Mouse (Mus musculus): ENCODE results near the gene Dach1. TPM values are rescaled to one million over a fixed set of nuclear protein-coding genes. Genes with fewer than 3 reads are reported as not detected.

Dach1 gene
- total RNA-seq, 1 experiment from 2014 or later: 0.86 TPM

DNA sequence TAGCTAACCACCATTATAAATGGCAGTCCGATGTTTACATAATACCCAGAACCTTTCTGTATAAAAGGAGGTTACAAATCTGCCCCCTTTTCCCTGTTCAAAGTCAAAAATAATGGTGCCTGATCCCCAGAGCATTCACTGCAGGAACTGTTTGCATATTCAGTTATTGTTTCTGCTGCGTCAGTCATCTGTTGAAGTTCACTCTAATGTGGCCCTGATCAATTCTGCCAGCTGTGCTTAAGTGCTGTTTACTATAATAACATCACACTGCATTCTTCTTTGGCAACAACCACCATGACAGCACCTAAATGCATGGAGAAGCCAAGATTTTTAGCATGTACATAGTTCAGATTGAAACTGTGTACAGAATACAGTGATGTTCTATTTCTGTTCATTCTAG lies 105.4 kb downstream of the Dach1 start:
- no peak for ATAC-seq (replicated peaks; ENCODE audit: insufficient number of reproducible peaks, low FRiP score, low TSS enrichment, poor library complexity, severe bottlenecking)

DNA sequence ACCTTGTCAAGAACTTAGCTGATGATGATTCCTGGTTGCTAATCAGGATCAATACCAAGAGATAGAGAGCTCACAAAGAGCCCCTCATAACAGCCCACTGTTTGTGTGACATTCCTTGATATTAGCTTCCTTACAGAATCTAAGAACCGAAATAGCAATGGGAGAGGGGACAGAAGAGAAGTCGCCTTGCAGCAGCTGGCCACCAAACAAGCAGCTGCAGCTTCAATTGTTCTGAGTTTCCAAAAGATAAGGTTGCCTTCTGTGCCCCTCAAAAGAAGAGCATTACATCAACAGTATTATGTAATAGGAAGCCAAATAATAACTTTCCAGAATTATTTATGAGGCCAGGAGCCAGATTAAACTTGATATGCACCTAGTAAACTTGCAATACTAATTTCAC lies 120.2 kb downstream of the Dach1 start:
- no peak for ATAC-seq (replicated peaks; ENCODE audit: insufficient number of reproducible peaks, low FRiP score, low TSS enrichment, poor library complexity, severe bottlenecking)

DNA sequence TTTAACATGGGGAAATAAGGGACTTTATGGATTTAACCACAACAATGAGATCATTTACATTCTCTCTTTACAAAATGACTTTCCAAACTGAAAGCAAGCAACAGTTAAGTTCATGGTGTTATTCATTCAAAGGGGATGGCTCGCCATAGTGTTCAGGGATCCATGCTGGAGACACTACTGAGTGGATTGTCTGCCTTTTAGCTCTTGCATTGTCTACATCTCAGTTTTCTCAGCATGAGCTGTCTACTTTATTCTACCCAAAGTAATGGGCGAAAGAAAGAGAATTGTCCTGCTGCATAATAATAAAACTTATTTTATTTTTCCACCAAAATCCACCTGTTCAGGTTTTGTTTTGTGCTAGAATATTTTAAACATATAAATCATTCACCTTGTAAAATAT lies 121.2 kb downstream of the Dach1 start:
- ATAC-seq (replicated peaks; ENCODE audit: insufficient number of reproducible peaks, low FRiP score, low TSS enrichment, poor library complexity, severe bottlenecking): no peak

DNA sequence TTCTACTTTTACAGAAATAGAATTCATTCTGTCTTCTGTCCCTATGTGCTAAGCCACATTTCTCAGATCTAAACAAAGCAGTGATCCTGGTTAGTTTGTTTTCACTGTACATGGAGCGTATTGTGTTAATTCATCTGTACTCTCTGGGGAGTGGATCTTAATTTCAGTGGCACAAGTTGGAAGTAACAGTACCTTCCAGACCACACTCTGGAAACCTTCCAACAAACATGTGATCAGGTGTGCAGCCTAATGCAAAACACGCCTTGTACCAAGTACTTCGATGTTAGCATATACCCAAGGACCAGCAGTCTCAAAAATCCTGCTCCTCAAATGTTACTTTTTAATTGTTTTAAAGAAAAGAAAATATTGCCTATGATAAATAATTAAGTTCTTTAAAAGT lies 121.9 kb downstream of the Dach1 start:
- no peak for ATAC-seq (replicated peaks; ENCODE audit: insufficient number of reproducible peaks, low FRiP score, low TSS enrichment, poor library complexity, severe bottlenecking)

DNA sequence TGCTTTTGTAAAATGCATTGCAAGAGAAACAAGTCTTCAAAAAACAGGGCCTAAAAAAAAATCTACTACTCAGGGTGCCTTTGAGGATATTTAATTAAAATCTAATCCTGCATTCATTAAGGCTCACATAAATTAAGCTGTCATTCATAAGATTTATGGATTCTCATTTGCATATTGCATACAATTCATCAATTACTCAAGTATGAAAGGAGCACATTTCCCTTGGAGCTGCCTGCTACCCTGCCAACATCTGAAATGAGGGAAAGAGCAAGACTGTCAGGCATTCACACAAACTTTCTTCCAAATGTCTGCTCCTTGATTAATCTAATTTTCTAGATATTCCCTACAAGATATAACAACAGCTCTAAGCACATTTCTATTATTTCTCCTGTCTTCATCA lies 122.6 kb downstream of the Dach1 start:
- no peak for ATAC-seq (replicated peaks; ENCODE audit: insufficient number of reproducible peaks, low FRiP score, low TSS enrichment, poor library complexity, severe bottlenecking)

DNA sequence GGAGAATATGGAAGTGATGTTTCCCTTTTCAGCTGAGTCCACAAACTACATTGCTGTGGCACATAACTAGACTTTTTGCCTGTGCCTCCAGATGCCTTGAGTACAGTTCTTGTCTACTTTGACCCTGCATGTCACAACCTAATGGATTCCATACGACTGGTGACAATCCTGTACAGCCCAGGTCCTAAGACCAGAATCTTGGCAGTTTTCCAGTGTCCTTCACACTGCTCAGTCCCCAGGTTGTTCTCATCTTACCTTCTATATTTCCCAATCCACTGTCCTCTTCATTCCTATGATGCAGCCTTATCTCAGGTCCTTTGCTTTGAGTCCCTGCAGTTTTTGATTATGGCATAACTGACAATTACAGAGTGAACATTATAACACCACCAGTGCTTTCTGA lies 131.0 kb downstream of the Dach1 start:
- ATAC-seq (replicated peaks; ENCODE audit: insufficient number of reproducible peaks, low FRiP score, low TSS enrichment, poor library complexity, severe bottlenecking): no peak

DNA sequence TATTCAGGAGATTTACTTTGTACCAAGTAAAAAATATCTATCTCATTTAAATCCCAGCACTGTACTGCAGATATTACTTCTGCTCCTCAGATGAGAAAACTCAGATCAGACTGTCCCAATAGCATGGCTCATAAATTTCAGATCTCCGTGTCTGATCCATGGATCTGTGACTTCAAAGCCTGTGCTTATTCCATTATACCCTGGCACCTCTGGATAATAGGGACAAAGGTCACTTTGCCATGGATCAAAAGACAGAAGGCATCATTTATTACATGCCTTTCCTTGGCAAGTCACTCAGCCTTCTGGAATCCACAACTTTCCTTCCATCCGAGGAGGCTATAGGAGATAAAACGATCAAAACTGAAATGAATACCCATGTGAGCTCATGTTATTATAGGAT lies 132.4 kb downstream of the Dach1 start:
- ATAC-seq (replicated peaks; ENCODE audit: insufficient number of reproducible peaks, low FRiP score, low TSS enrichment, poor library complexity, severe bottlenecking): no peak

DNA sequence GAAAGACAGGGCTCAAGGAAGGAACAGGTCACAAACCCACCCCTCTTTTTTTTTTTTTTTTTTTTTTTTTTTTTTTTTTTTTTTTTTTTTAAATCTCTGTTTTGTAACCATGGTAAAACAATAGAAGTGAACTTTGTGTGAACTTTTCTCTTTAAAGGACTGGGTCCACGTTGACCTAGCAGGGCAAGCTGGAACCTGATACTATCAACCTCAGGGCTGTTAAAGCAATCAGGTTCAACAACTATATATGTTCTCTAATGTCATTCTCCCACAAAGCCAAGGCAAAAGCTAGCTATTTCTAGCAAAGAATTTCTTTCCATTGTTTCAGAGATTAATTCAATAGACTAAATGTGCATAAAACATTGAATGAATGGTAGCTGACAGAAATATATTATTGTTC lies 134.3 kb downstream of the Dach1 start:
- no peak for ATAC-seq (replicated peaks; ENCODE audit: insufficient number of reproducible peaks, low FRiP score, low TSS enrichment, poor library complexity, severe bottlenecking)

DNA sequence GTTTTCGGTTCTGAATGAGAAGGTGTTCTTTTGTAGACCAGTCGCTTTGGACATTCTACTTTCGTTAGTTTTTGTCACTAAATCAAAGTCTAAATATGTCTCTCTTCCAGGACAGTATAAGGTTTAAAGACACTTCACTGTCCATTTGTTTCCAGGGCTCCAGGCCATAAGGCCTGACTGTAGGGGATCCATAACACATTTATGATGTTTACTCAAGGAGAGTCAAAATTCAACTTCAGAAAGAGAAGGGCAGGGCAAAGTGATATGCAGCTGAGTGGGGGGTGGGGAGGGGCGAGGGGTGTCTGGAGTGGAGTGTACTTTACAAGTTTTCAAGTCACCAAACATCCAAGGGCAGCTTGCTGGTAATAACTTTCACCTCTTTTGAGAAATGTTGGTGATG lies 146.0 kb downstream of the Dach1 start:
- ATAC-seq (replicated peaks; ENCODE audit: insufficient number of reproducible peaks, low FRiP score, low TSS enrichment, poor library complexity, severe bottlenecking): no peak

DNA sequence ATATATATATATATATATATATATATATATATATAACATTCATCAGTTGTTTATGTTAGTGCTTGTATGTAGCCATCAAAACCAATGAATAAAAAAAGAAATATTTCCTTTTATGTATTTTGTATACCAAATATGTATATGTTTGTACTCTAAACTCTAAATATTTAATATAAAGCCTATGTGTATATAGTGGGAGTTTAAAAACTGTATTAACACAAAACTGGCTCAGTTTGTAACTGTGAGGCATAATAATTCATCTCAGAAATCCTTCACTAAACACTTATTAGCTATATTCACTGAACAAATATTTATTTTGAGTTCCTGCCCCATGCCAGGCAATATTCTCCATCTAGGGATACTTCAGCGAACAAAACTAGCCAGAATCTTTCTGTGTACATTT lies 155.5 kb downstream of the Dach1 start:
- ATAC-seq (replicated peaks; ENCODE audit: insufficient number of reproducible peaks, low FRiP score, low TSS enrichment, poor library complexity, severe bottlenecking): no peak

DNA sequence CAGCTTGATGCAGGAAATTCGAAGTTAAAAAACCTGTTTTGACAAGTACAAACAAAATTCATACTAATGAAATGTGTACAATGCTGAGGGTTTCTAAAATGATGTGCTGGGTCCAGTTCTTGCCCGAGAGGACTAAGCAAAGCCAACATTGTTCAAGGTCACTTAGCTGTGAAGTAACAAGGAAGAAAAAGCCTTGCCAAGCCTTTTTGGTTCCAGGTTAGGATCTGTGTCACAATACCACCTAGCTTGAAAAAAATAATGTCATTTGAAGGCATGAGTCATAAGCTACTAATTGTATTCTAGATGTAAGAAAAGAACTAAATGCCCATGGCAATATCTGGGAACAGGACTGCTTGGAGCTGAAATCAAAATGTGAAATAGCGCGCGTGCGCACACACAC lies 161.1 kb downstream of the Dach1 start:
- no peak for ATAC-seq (replicated peaks; ENCODE audit: insufficient number of reproducible peaks, low FRiP score, low TSS enrichment, poor library complexity, severe bottlenecking)

DNA sequence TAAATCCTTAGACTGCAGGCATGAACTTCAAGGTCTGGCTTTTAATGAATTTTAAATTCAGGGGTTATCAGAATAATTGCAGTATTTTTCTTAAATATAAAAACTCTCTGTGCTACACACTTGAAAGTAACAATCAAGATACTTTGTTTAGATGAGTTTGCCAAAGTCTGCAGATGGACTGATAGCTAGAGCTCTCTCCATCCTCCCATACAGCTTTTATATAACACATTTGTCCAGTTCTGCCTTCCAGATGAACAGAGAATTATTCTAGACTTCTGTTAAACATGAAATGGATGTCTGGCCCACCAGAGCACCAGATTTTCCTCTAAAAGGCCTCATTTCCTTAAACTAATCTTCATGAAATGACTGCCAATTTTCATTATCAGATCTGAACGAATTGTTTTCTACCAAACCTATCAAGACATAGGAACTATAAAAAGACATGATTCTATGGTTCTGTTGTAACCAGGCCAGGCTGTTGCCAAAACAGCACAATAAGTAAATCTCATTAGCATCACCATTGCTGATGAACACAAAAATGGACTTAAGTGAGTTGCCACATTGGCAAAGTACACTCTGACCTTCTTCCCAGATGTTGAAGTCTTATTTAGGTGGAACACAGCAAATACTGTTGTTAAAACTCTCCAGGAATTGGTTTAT lies 167.4 kb downstream of the Dach1 start:
- ATAC-seq (replicated peaks; ENCODE audit: insufficient number of reproducible peaks, low FRiP score, low TSS enrichment, poor library complexity, severe bottlenecking): no peak

DNA sequence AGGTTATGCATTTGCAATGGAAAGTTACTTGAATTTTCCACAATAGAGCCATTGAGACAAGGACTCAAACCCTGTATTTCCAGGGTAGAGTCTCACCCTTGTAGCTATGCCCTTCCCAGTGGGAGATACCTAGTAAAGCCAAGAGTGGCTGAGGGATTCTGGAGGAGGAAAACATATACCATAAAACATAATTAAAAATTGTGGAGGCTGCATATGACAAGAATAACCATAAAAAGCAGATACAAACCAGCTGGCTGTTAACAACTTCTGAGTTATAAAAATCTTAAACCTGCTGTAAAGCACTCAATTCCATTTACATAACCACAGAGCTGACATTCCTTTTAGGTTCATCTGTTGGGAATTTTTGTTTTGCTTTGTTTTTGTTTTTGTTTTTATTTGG lies 171.0 kb downstream of the Dach1 start:
- ATAC-seq (replicated peaks; ENCODE audit: insufficient number of reproducible peaks, low FRiP score, low TSS enrichment, poor library complexity, severe bottlenecking): no peak

DNA sequence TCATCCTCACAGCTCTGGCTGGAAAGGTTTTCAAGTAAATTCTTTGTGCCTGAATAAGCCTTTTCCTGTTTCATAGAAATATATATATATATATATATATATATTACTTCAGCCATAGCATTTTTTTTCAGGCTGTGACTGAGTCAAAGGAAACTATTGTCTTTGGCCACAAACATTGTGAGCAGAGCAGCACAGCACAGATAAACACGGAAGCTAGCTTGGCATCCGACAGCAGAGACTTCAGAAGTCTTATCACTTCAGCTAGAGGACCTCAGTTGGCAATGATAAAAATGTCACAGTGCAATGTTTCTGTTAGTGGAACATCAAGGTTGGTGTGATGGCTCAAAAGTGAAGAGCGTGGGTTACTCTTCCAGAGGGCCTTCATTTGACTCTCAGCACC lies 186.3 kb downstream of the Dach1 start:
- no peak for ATAC-seq (replicated peaks; ENCODE audit: insufficient number of reproducible peaks, low FRiP score, low TSS enrichment, poor library complexity, severe bottlenecking)

DNA sequence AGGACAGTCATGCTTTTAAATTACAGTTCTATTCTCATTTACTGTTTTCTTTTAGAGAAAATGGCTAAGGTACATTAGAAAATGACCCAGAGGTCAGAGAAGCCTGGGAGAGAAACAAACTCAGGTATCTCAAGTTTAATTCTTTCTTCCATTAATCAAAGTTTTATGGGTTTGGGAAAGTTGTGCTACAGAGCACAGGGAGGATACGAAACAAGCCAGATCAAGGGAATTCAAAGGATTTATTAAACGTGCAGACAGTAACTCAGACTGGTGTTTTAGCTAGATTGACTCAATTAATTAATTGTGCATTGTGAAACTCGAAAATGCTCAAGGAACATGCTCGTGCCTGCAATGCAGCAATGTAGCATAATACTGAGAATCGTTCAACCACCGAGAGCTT lies 186.9 kb downstream of the Dach1 start:
- no peak for ATAC-seq (replicated peaks; ENCODE audit: insufficient number of reproducible peaks, low FRiP score, low TSS enrichment, poor library complexity, severe bottlenecking)

DNA sequence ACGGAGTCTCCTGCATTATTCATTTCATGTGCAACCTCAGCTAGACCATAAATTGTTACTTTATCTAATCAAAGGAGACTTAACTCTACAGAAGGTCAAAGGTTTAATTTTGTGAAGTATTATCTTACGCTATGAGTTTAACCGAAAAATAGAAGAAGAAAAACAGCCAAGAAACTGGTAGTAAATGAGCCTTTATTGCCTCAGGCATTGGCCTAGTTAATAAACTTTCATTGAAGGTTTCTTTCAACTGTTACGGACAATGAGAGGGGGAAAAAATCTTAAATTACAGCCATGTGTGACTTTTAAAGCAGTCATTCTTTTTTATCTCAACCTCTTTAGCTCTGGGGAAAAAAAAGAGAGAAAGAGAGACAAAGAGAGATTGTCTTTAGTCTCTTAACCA lies 188.7 kb downstream of the Dach1 start:
- no peak for ATAC-seq (replicated peaks; ENCODE audit: insufficient number of reproducible peaks, low FRiP score, low TSS enrichment, poor library complexity, severe bottlenecking)

DNA sequence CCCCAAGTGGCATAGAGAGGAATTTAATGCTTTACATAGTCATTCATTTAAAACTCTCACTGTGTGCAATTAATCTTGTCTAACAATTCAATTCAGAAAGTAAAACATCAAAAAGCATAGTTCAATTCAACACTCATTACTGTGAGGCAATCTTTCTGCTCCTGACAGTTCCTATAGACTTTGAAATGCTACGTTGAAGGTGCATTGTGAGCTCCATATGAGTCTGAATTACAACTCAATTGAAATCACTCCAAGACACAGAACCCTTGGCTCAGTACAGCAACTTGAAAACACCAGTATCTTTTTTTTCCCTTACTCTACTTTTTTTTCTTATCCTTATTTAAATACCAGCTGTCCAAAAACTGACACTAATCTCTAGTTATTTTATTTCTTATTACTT lies 193.5 kb downstream of the Dach1 start:
- no peak for ATAC-seq (replicated peaks; ENCODE audit: insufficient number of reproducible peaks, low FRiP score, low TSS enrichment, poor library complexity, severe bottlenecking)

DNA sequence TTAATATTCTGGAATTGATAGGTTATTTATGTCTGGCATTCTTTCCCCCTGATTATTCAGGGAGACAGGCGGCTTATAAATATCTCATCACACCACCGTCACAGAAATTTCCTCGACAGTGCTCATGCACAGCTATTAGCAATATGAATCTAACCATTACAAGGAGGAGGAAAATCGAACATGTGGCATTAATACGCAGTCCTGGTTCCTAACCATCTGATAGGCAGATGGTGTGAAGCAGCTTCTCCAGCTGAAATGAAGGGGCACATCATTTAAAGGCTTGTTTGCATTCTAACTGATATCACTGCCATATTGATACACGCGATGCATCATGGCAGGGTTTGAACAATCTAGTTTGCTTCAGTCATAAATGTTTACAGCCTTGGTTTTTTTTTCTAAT lies 194.1 kb downstream of the Dach1 start:
- ATAC-seq (replicated peaks; ENCODE audit: insufficient number of reproducible peaks, low FRiP score, low TSS enrichment, poor library complexity, severe bottlenecking): no peak

DNA sequence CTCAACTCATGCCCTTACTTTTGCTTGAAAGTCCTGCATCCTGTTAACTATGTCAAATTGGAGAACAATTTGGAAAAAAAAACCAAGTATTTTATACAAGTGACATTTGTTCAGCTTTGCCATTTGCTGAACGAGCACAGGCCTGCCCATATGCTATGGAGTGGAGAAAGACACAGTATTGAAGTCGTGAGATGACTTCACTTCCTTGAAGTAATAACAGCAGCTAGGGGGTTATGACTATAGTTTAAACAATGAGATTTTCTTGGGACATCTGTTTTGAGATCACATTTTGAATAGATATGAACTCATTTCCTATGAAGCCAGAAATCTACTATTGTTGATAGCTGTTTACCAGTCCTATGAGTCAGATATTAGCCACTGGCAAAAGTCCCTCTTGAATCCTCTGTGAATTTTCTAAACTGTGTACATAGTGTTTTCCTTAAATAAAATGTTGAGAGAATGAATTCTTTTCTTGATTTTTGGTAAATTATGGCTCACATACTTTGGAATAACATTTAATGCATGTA lies 205.0 kb downstream of the Dach1 start:
- no peak for ATAC-seq (replicated peaks; ENCODE audit: insufficient number of reproducible peaks, low FRiP score, low TSS enrichment, poor library complexity, severe bottlenecking)

DNA sequence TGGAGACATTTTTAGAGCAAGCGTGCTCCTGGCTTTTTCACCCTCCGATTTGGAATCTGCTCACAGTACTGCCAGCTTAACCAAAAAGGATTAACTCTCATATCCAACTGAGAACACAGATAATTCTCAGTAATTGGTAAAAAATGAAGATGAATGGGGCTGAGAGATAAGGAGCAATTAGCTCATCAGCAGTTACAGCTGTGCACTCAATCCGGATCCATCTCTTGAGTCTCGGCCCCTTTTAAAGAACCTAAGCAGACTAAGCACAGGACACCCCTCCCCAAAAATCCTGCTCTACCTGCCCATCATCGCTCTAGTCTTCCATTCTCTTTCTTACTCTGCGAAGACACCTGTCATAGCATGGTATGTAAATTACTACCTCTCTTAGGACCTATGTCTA lies 205.9 kb downstream of the Dach1 start:
- no peak for ATAC-seq (replicated peaks; ENCODE audit: insufficient number of reproducible peaks, low FRiP score, low TSS enrichment, poor library complexity, severe bottlenecking)

DNA sequence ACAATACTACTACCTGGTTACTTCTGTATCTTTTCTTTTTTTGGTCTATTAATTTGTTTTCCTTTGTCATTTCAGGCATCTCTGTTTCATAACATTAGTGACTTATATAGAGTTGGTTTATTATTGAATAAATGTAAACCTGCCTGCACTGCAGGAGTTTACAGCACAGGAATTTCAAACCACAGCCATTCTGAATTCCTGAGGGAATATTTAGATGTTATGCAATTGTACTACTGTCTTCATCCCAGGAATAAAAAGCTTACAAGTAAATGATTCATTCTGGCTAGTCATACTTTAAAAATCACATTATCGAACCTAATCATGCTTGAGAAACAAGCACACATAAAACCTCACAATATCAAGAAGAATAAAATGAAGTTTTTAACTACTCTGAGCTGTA lies 213.2 kb downstream of the Dach1 start:
- ATAC-seq (replicated peaks; ENCODE audit: insufficient number of reproducible peaks, low FRiP score, low TSS enrichment, poor library complexity, severe bottlenecking): no peak

Measured in monocyte, adult 5-6 weeks (primary cell).